Mouse (Mus musculus): ENCODE results near the gene Olfr1555-ps1.
"Not testable (repeated sequence)": the region's sequence is repeated elsewhere in the genome, so short reads cannot be mapped to it uniquely, and the experiment has no call there.

The Olfr1555-ps1 gene

DNA sequence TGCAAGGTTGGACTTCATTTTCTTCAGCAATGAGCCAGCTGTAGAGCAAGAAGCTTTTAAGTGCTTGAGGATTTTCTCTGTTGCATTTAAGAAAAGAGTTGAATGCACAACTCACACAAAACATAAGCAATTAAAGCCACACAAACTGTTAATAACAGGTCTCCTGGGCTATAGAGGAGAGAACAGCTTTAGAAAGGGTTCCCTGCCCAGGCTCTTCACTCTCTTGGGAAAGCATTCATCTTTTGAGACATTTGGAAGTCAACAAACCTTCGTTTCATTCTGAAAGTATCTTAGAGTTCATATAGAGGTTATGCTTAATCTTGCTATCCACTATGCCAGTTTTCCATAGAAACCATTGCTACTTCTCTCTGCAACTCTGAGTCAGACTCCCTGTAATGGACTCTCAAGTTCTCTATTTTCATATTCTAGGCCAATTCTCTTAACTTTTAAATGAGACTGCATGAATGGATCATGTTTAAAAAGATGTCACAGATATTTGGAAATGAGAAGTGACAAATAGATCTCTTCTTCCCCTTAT is at the start of gene Olfr1555-ps1:
Gene Olfr1555-ps1 (minus strand): TSS at position 51 of the 538 bp plus-strand sequence.
- not testable (repeated sequence) for DNase-seq

DNA sequence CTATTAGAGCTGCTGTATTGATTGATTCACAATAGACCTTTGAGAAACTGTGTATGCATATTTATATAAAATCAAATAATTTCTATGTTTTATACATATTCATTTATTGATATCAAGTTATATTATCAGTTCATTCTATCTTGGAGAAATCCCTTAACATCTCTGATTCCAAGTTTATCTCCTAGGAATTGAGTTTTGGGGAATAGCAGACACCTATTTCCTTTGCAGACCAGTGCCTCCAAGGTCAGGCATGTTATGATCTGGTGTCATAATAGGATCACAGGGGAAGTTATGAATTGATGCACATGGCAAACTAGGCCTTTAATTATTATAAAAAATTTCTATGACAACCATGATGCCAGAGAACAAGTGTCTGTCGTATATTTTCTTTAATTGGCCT is 30.4 kb upstream of the Olfr1555-ps1 start, which contains the start of gene Olfr1431:
Gene Olfr1431 (plus strand): TSS at position 301 of the 400 bp plus-strand sequence.
- DNase-seq: no peak

DNA sequence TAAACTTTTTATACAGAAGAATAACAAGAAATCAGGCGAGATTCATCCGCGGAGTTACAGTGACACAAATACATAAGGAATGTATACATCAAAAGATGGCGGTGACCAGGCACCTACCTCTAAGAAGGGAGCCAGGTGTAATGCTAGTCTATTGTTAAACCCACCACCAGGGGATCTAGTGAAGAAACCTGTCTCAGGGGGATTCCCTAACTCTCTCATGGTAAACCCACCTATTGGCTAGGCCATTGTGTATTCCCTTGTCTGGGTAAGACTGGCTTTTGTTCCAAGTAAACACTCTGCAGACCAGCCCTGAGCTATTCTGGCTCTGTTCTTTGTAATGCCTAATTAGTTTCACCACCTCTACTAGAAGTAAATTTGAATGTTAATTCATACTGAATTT is 29.2 kb upstream of the Olfr1555-ps1 start:
- DNase-seq: not testable (repeated sequence)

DNA sequence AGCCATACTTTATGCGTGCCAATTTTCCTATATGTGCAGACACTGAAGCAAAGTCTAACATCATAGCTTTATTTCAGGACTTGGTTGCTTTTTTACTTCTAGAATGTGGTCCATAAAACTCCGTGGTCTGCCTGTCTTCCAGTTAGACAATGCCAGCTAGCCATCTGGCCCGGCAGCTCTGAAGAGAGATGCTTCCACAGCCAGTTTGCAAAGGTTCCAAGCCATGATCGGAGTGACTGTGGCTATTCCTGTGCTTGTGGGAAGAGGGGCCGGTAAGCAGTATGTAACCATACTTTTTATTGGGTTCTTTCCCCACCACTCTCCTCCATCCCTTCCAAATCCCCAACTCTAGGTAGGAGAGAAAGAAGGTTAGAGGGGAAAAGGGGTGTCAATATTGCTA is 5.5 kb upstream of the Olfr1555-ps1 start:
- not testable (repeated sequence) for DNase-seq

DNA sequence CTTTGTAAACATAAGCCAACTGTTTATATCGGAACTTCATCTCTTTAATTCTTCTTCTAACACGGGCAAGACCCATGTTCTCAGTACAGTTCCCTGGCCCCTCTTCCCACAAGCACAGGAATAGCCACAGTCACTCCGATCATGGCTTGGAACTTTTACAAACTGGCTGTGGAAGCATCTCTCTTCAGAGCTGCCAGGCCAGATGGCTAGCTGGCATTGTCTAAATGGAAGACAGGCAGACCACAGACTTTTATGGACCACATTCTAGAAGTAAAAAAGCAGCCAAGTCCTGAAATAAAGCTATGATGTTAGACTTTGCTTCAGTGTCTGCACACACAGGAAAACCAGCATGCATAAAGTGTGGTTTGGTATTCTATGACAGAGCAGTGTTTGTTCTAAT is 24.5 kb downstream of the Olfr1555-ps1 start:
- DNase-seq: no peak

DNA sequence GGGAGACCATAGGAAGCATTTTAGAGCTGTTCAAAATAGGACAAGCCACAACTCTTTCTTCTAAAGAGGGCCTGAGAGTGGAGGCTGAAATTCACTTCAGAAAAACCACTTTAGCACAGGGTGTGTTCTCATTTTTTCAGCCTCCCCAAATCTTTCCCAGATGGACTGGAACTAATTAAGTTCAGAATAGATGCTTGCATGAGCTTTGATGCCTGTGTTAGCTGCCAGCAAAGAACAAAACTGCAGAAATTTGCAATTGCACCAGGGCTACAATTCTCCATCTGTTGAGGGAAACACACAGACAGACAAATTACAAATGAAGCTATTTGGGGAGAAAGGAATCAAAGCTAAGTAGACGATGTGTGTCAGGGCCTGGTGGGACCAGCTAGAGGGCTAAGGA is 26.6 kb downstream of the Olfr1555-ps1 start:
- no peak for DNase-seq

DNA sequence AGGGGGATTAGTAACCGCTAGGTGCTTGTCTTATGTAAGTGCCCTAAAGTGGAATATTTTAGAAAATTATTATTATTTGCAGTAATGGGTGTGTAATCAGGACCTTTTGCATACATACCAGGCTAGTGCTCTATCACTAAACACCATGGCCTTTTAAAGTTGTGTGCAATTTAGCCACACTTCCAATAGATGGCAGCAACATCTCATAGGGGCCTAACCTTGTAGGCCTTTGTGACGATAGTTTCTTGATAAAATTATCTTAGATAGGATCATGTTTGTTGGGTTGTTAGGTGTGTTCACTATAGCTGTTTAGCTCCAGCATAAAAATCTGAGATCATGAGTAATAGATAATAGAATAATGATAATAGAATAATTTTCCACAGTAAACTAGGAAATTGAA is 35.6 kb downstream of the Olfr1555-ps1 start:
- DNase-seq: no peak

DNA sequence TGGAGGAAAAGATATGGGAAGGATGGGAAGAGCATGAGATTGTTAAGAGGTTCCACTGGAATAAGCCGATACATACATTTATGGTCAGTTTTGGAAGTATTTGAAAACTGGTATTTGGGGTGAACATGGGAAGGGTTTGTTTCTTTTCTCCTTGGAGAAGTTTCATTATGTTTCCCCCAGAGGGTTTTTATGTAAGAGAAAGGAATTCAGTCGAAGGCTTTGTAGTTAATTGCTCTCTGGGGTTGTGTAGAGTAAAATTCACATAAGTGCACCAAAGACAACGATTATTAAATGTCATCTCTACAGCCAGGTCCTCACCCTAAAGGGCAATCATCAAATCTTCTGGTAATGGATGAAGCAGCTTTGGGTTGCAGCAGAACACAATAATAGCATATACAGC is 46.8 kb downstream of the Olfr1555-ps1 start, which contains the start of gene Olfr76:
Gene Olfr76 (minus strand): TSS at position 101 of the 400 bp plus-strand sequence.
- DNase-seq: no peak

DNA sequence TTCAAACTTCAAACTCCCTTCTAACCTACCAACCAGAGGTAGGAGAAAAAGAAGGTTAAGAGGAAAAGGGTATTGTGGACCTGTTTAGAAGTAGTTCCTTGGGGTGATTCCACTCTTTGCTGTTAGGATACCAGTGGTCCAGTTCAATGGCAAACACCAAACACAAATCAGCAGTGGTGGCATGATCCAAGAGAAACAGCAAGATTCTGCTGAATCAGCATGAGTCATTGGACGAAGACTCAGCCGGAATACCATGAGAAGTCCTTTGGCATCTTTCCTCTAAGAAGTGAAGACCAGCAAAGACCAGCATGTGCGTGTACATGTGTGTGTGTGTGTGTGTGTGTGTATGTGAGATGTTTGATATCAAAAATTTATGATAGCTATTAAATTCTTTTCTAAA is 53.4 kb downstream of the Olfr1555-ps1 start:
- no peak for DNase-seq

DNA sequence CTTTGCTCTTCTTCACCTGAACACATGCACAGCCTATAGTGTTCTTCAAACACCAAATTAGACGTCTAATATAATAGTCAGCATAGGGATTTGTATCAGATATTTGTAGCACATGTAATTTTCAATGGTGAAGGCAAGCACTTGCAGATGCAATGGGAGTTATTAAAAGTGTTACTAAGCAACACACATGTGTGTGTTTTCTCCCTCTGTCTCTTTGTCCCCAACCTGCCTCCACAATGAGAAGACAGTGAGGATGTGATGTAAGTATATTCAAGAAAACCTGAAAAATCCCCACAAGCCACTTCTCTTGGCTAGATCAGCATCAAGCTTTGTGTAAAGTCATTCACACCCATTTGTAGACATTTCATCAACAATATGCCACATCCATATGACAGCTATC is 54.1 kb downstream of the Olfr1555-ps1 start, which contains the start of gene Olfr1428:
Gene Olfr1428 (minus strand): TSS at position 101 of the 400 bp plus-strand sequence.
- DNase-seq: no peak

Data from cerebellum, adult 11-12 months (tissue).